Mouse (Mus musculus): ENCODE data around the gene Wfikkn1. TPM values are rescaled to one million over a fixed set of nuclear protein-coding genes. Genes with fewer than 3 reads are reported as not detected.

The Wfikkn1 gene
- polyA plus RNA-seq, 1 experiment from 2014 or later = 0.56 TPM

Small RNA genes lying within 50 kb of the gene (microRNA-seq; reads per million reads assigned to microRNA genes)
- gene Mir3082 = 1.7 reads per million

Other genes with a start within 250 kb of the Wfikkn1 start
- gene Gng13, start 163.7 kb downstream of the Wfikkn1 start, polyA plus RNA-seq (2015; fragmentation: Nextera tagmentation; extraction: Ambion mirVana) = 5.8 and 10.3 TPM in 2 replicates
- gene Chtf18, start 153.4 kb downstream of the Wfikkn1 start, polyA plus RNA-seq (2015; fragmentation: Nextera tagmentation; extraction: Ambion mirVana) = 31.6 and 35.9 TPM in 2 replicates
- gene Rpusd1, start 153.2 kb downstream of the Wfikkn1 start, polyA plus RNA-seq (2015; fragmentation: Nextera tagmentation; extraction: Ambion mirVana) = 28.0 and 28.9 TPM in 2 replicates
- 0.83 TPM in 1 of 2 replicates, not detected in the other for gene Mslnl, start 144.8 kb downstream of the Wfikkn1 start, polyA plus RNA-seq (2015; fragmentation: Nextera tagmentation; extraction: Ambion mirVana)
- gene Msln, start 126.5 kb downstream of the Wfikkn1 start, polyA plus RNA-seq (2015; fragmentation: Nextera tagmentation; extraction: Ambion mirVana) = 0.17 and 0.42 TPM in 2 replicates
- 24.7 and 24.9 TPM in 2 replicates for gene Narfl, start 107.1 kb downstream of the Wfikkn1 start, polyA plus RNA-seq (2015; fragmentation: Nextera tagmentation; extraction: Ambion mirVana)
- gene Haghl, start 95.2 kb downstream of the Wfikkn1 start, polyA plus RNA-seq (2015; fragmentation: Nextera tagmentation; extraction: Ambion mirVana) = 74.6 and 89.5 TPM in 2 replicates
- 0.20 and 0.25 TPM in 2 replicates for gene Ccdc78, start 94.3 kb downstream of the Wfikkn1 start, polyA plus RNA-seq (2015; fragmentation: Nextera tagmentation; extraction: Ambion mirVana)
- gene Fam173a, start 88.0 kb downstream of the Wfikkn1 start, polyA plus RNA-seq (2015; fragmentation: Nextera tagmentation; extraction: Ambion mirVana) = 65.3 and 78.1 TPM in 2 replicates
- gene AC134908.4, start 85.2 kb downstream of the Wfikkn1 start, polyA plus RNA-seq (2015; fragmentation: Nextera tagmentation; extraction: Ambion mirVana) = not detected in 2 replicates
- 43.4 and 50.1 TPM in 2 replicates for gene Metrn, start 83.7 kb downstream of the Wfikkn1 start, polyA plus RNA-seq (2015; fragmentation: Nextera tagmentation; extraction: Ambion mirVana)
- gene Fbxl16, start 71.8 kb downstream of the Wfikkn1 start, polyA plus RNA-seq (2015; fragmentation: Nextera tagmentation; extraction: Ambion mirVana) = 3.6 and 4.2 TPM in 2 replicates
- gene Wdr24, start 57.2 kb downstream of the Wfikkn1 start, polyA plus RNA-seq (2015; fragmentation: Nextera tagmentation; extraction: Ambion mirVana) = 26.5 and 30.0 TPM in 2 replicates
- 48.3 and 52.8 TPM in 2 replicates for gene Jmjd8, start 52.0 kb downstream of the Wfikkn1 start, polyA plus RNA-seq (2015; fragmentation: Nextera tagmentation; extraction: Ambion mirVana)
- gene Stub1, start 47.5 kb downstream of the Wfikkn1 start, polyA plus RNA-seq (2015; fragmentation: Nextera tagmentation; extraction: Ambion mirVana) = 319 and 353 TPM in 2 replicates
- 1.4 and 2.7 TPM in 2 replicates for gene Rhbdl1, start 43.6 kb downstream of the Wfikkn1 start, polyA plus RNA-seq (2015; fragmentation: Nextera tagmentation; extraction: Ambion mirVana)
- 1.3 and 2.9 TPM in 2 replicates for gene Gm20683, start 39.1 kb downstream of the Wfikkn1 start, polyA plus RNA-seq (2015; fragmentation: Nextera tagmentation; extraction: Ambion mirVana)
- gene Rhot2, start 36.0 kb downstream of the Wfikkn1 start, polyA plus RNA-seq (2015; fragmentation: Nextera tagmentation; extraction: Ambion mirVana) = 26.4 and 31.4 TPM in 2 replicates
- gene Wdr90, start 19.4 kb downstream of the Wfikkn1 start, polyA plus RNA-seq (2015; fragmentation: Nextera tagmentation; extraction: Ambion mirVana) = 30.0 and 31.2 TPM in 2 replicates
- gene Mcrip2, start 12.1 kb downstream of the Wfikkn1 start, polyA plus RNA-seq (2015; fragmentation: Nextera tagmentation; extraction: Ambion mirVana) = 11.1 and 13.4 TPM in 2 replicates
- 47.1 and 50.6 TPM in 2 replicates for gene Mettl26, start 5.8 kb downstream of the Wfikkn1 start, polyA plus RNA-seq (2015; fragmentation: Nextera tagmentation; extraction: Ambion mirVana)
- 32.9 and 36.6 TPM in 2 replicates for gene Rab40c, start 38.9 kb upstream of the Wfikkn1 start, polyA plus RNA-seq (2015; fragmentation: Nextera tagmentation; extraction: Ambion mirVana)
- gene Pigq, start 64.1 kb upstream of the Wfikkn1 start, polyA plus RNA-seq (2015; fragmentation: Nextera tagmentation; extraction: Ambion mirVana) = 50.6 and 53.8 TPM in 2 replicates
- not detected in 2 replicates for gene Nhlrc4, start 64.1 kb upstream of the Wfikkn1 start, polyA plus RNA-seq (2015; fragmentation: Nextera tagmentation; extraction: Ambion mirVana)
- gene A930017K11Rik, start 71.7 kb upstream of the Wfikkn1 start, polyA plus RNA-seq (2015; fragmentation: Nextera tagmentation; extraction: Ambion mirVana) = 0.18 and 0.26 TPM in 2 replicates
- gene Capn15, start 104.9 kb upstream of the Wfikkn1 start, polyA plus RNA-seq (2015; fragmentation: Nextera tagmentation; extraction: Ambion mirVana) = 23.4 and 24.2 TPM in 2 replicates
- 22.8 and 23.5 TPM in 2 replicates for gene Rab11fip3, start 188.7 kb upstream of the Wfikkn1 start, polyA plus RNA-seq (2015; fragmentation: Nextera tagmentation; extraction: Ambion mirVana)
- gene Decr2, start 209.5 kb upstream of the Wfikkn1 start, polyA plus RNA-seq (2015; fragmentation: Nextera tagmentation; extraction: Ambion mirVana) = 42.9 and 44.9 TPM in 2 replicates
- gene Nme4, start 214.7 kb upstream of the Wfikkn1 start, polyA plus RNA-seq (2015; fragmentation: Nextera tagmentation; extraction: Ambion mirVana) = 138 and 142 TPM in 2 replicates
- 1.4 and 1.7 TPM in 2 replicates for gene Tmem8, start 232.4 kb upstream of the Wfikkn1 start, polyA plus RNA-seq (2015; fragmentation: Nextera tagmentation; extraction: Ambion mirVana)
- 180 and 209 TPM in 2 replicates for gene Mrpl28, start 242.6 kb upstream of the Wfikkn1 start, polyA plus RNA-seq (2015; fragmentation: Nextera tagmentation; extraction: Ambion mirVana)

Measured in embryonic facial prominence, embryonic 13.5 days (tissue).